Mouse (Mus musculus) cerebellum, postnatal 4 days (tissue): ENCODE measurements around the gene Pafah2.

Experiments
- DNase-seq, 2 experiments: peaks; one replicate each; pipeline ENCODE4 v3.0.0; 2022; ENCODE audit warnings: low spot score in 2 of 2, mixed read lengths in 1 of 2

Pafah2 gene

DNA sequence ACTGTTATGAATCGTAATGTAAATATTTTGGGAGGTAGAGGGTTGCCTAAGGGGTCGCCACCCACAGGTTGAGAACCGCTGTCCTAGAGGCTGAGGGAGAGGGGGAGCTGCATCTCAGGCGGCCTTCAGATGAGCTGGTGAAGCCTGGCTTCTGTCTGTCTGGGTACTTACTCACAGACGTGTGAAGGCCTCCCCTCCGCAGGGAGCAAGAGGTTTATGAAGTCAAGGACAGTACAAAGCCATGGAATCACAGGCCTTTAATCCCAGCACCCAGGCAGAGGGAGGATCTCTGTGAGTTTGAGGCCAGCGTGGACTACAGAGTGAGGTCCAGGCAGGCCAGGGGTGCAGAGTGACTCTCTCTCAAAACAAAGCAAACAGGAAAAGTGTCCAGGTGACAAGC, 21.0 kb downstream of the Pafah2 start:
- DNase-seq = no peak

DNA sequence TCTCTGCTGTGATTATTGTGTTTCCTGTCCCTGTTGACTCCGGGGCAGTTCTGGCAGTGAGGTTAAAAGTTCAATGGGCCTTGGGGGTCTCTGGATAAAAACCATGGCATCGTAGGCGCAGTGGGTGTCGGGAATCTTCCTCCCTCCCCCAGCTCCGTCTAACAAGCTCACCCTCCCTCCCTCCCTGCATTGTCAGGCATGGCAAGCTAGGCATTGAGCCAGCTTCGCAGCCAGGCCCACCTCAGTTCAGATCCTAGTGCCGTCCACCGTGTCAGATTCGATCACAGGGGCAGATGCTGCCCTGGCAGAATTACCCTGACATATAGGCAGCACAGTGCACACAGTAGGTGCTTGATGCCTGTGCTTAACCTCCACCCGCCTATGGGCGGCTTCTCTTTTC, 25.9 kb downstream of the Pafah2 start:
- no peak for DNase-seq

DNA sequence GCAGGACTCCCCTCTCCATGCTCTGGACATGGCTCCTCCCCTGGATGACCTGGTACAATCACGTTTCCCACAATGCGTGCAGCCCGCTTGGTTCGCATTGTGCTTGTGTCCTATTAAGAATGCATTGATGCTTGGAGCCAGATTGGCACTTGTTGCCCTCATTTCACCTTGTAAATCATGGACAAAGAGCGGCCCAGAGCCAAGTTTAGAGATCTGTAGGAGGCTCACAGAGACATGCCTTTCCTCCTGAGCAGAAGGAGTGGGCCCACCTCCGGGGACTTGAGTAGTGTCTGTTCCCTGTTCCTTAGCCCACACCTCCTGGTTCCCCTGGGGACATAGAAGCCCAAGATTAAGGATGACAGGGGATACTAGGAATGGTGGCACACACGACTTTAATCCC, 27.8 kb downstream of the Pafah2 start:
- DNase-seq = no peak

DNA sequence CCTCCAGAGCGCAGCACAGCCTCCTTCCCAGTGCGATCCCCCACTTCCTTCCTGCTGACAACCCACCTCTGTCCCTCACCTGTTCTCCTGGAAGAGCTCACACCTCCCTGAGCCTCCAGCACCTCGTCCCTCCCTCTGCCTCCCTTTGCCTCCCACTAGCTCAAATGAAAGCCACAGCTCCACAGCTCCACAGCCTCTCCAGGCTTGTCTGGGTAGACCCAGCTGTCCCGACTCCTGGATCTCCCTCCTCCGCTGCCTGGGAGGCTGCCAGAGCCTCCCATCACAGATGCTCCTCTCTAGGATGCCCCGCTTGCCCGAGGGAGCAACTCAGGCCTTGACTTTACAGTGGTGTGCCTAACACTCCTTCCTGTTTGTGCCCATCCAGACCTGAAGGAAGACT, 29.0 kb downstream of the Pafah2 start:
- DNase-seq = no peak

DNA sequence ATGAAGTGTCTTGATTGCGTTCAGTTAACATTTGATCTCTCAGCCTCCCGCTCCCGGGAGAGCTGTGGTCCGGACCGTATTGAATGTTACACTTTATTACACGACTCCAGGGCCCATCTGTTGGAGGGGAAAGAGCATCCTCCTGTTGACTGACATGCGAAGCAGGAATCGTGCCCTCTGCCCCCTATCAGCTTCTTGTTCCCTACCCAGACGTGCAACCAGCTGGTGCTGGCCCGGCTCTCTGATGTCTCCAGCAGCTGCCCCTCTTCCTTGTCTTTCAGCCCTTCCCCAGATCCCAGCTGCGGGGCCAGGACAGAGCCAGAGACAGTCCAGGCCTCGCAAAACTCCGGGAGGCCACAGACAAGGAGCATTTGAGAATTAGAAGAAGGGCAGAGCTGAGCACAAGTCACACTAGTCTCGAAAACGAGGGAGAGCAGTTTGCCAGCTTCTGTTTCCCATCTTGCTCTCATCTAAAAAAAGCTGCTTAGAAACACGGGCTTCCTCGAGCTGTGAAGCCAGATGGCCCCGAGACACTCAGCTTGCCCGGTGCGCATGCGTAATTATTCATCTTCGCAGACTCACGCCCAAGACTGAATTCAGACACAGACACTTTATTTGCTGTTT, 34.4 kb downstream of the Pafah2 start:
- peak in 1 of 2 experiments; percentile 70 for DNase-seq

DNA sequence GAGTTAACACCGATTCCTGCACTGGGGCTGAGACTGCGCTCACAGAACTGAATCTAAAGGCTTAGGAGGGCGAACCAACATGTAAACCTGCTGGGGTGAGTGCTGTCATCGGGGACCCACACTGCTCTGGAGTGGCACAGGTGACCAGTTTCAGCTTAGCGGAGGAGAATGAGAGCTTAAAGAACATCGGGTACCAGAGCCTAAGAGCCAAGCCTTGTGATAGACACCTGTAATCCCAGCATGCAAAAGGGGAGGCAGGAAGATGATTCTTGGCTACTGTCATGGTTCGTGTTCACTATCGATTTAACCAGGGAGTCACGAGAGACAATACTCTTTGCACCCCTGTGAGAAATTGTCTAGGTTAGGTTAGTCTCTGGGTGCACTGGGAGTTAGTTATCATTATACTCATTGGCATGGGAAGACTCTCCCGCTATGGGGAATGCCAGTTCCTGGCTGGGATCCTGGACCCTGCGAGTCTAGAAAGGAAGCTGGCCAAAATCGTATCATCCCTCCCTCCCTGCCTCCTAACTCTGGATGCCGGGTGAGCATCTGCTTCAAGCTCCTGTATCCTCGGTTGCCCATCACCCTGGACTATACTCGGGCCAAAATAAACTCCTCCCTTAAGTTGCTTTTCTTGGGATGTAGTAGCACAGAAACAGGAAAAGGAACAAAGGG, 36.7 kb downstream of the Pafah2 start:
- DNase-seq = peak in 1 of 2 experiments; percentile 39

DNA sequence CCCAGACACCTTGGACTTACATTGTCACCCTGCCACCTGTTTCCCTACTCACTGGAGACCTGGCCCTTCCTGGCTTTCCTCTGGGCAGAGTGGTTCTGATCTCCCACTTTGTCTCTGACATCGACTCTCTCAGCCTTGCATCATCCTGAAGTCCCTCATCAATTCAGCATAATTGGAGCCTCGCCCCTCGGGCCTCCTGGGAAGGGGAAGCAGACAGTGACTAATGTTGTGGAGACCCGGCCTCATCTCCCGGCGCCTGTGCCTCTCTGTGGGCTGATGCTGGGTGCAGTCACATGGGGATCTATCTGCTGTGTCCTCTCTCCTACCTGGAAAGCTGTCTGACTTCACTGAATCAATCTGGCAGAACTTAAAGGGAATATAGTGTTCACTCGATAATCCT, 40.1 kb downstream of the Pafah2 start:
- DNase-seq = no peak

DNA sequence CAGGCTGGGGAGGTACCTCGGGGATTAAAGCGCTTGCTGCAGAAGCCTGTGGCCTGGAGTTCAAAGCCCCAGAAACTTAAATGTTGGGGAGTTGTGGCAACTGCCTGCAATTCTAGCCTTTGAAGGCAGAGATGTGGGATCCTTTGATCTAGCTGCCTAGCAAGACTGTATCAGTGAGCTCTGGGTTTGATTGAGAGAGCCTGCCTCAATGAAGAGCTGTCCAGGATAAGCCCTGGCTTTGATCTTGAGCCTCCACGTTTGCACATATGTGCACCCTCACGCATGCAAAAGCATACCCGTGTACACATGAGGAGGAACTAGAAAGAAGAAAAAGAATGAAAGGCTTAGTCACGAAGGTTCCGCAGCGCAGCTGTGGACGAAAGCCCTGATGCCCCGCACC, 40.5 kb downstream of the Pafah2 start:
- DNase-seq = no peak

DNA sequence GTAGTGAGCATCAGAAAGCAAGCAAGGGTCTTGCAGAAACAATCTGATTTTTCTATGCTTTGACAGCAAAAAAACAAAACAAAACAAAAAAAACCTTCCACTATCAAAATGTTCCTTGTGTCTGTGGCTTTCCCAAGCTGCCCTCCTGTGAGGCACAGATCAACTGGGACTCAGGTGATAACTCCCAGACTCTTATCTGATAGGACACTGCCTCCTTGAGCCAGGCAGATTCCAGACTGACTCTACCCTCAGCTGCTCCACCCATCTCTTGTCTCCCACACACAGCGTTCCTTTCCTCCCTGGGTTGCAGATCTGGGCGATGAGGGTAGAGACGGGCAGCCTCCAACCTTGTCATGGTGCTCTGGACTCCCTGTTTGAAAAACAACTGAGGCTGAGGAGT, 43.0 kb downstream of the Pafah2 start:
- DNase-seq = no peak

DNA sequence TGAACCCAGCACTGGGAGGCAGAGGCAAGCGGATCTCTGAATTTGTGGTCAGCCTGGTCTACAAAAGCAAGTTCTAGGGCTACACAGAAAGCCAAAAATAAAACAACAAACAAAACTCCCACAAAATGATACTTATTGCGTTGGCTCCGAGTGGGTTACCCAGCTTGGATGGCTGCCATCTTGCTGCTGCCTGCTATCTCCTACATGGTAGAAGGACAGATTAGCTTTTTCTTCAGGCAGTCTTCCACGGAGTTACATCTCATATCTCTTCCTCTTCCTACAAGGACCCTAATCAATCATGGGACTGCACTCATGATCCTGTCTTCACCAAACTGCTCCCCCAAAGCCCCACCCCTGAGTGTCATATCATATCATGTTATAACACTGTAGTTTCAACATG, 43.8 kb downstream of the Pafah2 start:
- no peak for DNase-seq

DNA sequence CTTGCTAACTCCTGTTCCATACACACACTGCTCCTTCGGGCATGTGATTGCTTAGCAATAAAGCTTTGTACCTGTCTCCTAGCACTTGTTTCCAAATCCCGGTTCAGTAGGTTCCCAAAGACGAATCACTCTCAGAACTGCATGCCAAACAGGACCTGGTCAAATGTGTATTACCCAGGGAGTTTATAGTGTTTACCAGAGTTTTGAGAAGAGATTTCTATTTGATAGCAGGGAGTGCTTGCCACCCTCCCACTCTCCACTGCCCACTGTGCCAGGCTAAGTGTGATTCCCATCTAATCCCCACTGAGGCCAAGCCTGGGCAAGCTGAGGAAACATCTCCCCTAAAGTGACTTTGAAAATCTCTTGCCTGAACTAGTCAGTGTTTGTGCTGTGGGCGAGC, 46.1 kb downstream of the Pafah2 start:
- no peak for DNase-seq

DNA sequence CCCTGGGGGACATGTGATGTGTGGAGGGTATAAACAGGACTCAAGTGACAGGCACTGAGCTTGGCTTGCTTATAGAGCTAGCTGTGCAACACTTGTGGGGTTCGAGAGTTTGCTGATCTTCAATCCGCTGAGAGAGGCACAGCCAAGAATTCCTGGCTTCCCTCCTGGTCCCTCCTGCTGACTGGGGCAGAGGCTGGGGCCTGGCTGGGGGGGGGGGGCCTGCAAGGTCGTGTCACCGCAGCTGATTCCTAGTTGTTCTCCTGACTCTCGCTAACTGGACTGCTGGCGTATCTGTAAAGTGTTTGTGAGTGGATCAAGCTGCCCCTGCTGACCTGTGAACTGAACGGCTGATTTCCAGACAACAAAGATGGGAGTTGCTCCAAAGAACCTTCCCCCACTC, 47.5 kb downstream of the Pafah2 start:
- no peak for DNase-seq

DNA sequence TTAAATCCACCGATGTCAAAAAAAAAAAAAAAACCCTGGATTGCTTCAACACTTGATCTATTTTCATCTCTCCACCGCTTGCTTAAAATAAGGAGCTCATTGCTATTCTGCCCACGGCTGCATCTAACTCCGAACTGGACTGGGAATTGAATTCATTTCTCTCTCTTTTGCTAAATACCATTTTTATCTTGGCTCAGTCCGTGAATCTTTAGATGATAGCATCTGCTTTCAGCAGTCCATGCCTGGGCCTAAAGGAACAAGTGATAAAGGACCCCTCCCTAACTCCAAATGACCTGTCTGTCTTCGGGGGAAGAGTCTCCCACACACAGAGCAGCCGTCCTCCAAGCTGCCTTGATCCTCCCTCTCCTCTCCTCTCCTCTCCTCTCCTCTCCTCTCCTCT, 48.8 kb downstream of the Pafah2 start:
- no peak for DNase-seq

DNA sequence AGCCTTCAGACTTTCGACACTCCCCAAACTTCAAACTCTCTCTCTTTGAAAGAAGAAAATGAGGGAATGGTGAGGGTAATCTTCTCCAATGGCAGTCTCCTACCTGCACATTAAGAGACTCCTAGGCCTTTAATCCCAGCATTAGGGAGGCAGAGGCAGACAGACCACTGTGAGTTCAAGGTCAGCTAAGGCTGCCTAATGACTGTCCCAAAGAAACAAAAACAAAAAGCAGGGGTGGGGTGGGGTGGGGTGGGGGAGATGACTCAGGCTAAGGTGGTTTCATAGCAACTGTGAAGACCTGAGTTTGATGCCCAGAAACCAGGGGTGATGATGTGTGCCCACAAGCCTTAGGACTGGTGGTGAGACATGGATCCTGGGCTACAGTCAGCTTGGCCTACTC, 49.4 kb downstream of the Pafah2 start:
- no peak for DNase-seq

DNA sequence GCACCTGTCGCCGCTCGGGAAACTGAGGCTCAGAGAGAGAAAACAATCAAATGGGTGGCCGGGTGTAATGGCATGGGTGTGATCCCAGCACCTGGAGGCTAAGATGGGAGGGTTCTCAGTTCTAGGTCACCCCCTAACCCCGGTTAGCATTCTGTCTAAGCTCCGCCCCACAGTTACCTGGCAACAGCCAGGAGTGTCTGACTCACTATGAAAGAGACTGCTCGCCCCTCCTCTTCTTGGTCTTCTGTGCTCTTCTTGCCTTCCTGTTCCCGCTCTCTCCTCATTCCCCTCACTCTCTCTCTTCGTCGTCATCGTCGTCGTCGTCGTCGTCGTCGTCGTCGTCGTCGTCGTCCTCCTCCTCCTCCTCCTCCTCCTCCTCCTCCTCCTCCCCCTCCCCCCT, 51.8 kb downstream of the Pafah2 start:
- DNase-seq = no peak

DNA sequence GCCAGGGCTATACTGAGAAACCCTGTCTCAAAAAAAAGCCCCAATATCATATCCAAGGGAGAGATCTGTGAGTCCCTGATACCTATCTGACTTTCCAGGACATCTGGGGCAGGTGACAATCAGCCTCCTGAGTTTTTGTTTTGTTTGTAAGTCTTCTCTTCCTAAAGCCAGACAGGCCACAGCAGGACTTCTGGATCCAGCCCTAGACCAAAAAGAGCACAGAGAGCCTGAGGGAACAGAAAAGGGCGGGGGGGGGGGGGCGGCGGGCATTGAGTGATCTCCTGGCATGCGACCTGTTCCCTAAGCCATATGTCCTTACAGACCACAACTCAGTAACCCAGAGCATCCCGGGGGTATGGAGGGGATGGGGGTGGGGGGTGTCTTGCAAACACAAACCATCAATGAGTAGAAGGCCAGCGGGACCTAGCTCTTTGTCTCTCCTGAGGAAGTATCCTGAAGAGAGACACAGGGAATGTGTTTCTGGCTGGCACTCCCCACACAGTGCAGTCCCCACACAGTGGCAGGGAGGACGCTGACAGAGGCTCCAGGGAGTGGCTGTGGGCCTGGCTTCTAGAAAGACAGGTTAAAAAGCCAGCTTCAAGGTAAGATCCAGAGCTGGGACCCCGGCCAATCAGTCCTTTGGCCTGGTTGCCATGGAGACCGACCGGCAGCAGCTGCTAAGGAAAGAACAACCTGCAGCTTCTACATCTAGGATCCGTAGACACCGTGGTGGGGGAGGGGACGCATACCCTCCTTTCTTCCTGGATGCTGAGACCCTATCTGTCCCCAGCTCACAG, 53.7 kb downstream of the Pafah2 start:
- DNase-seq = peak; percentile 53 to 78

DNA sequence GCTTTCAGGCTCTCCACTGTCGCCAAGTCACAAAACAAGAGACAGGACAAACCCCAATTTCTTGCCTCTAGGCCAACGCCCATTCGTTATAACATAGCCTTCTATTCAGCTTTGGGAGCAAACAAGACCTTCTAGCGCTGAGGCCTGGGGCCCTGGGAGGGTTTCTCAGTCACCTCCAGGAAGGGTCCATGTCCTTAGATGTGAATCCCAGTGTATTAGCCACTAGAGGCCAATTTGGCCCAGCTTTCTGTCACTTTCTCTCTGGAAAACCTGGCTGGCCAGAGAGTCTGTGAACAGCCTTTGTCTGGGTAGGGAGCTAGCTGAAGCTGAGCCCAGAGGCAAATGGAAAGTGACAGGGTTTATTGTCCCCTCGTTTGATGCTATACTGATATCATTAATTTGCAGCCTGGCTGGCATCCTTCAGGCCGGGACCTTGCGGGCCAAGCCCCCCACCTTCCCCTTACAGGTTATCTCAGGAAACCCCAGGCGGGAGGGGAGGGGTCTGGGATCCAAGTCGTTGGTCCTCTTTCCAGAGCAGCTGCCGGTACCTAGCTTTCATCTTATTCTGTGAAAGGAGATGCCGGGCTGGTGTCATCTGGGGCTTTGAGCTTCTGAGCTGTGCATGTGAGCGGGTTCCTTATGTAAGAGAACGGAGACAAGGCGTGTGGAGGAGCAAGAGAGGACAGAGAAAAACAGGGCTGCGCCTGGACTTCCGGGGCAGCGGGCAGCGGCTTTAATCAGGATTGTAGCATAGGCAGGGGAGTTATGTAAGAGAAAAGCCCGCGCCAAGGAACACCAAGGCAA, 54.5 kb downstream of the Pafah2 start:
- peak in 1 of 2 experiments; percentile 42 for DNase-seq

DNA sequence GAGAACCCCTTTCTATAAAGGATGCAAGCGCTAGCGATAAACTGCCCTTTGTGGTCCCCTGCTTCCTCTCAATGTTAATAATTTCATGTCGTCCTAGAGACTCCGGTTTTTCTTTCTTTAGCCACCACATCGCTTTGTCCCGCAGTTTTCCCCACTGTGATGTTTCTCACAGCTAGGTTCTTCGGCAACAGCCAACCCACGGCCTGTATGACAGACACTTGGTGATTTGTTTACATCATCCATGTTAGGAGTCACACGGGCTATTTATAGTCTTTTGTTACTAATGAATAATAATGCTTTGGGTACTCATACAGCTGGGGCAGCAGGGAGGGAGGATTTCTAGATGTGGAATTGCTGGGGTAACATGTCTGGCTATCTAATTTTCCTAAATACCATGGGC, 55.4 kb downstream of the Pafah2 start:
- no peak for DNase-seq

DNA sequence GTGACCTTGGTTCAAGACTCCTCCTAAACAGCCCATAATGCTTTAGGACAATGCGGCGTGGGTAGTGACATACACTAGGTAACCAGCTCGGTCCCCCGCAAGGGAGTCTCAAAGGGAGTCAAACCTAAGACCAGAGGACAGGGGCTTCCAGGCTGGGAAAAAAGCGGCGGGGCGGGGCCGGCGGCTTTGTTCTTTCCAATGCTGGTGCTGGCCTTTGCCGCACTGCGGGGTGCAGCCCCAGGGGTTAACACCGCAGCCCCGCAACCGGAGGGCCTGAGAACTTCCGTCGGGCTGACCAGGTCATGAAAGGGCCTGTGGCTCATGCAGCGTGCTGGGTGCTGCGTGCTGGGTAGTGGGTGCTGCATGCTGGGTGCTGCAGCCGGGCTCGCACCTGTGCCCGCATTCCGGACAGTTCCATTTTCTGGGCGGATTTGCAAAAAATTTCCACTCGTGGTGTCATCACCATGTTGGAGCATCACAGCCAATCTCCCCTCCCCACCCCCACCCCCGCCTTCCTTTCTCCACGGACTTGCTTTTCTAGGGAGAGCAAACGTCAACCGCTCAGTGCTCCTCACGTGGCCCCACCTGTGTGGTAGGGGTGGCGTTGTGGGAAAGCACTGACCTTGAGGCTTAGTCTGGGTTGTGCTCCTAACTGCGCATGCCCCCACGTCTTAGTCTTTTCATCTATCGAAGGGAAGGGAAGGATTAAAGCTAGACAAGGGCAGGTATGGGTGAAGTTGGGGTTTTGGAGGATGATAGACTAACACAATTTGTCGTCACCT, 57.7 kb downstream of the Pafah2 start:
- DNase-seq = no peak

DNA sequence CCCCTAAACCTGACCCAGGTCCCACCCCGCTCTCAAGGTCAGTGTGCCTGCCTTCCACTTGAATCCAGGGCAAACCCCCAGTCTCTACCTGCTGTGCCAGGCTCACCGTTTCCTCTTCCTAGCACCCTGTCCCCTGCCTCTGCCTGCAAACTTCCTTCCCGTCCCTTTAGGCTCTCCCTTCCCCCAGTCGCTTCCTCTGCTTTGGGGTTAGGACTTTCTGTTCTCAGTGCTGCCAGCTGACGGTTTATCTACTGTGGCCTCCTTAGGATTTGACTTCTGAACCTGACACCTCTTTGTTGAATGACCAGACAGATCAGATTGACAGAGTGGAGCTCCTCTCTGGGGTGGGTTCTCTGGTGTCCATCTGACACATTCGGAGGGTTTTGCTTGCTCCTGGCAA, 59.2 kb downstream of the Pafah2 start:
- no peak for DNase-seq

DNA sequence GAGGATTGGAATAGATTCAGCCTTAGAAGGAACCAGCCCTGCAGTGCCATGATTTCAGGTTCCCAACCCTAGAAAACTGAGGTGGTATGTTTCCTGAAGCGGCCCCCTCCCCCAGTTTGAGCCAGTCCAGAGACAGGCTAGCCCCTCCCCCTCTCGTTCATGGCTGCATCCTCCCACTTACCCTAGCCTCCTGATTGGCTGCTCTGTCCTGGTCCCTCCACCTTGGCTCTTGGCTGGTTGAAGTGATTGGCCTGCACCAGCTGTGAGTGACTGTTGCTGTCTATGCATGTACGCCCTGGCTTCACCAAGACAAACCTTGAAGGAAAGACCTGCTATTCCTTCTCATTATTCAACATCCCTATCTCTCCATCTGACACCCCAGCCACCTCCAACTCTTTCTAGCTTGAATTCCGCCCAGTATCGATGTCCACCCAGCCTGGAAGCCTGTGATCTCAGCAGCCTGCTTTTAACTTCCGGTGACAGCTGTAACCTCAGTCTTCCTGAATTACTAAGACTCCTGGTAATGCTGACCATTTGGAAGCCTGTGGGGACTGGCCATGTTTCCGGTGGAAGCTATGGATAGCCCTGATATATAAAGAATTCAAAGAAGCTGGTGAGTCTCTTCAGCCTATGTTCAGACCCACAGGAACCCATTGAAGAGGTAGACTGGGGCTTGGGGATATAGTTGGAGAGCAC, 61.2 kb downstream of the Pafah2 start:
- DNase-seq = no peak
